Mouse (Mus musculus) frontal cortex, postnatal 10 days (tissue): ENCODE data around the gene Abcf2.
"Not testable (repeated sequence)": the region's sequence is repeated elsewhere in the genome, so short reads cannot be mapped to it uniquely, and the experiment has no call there.

Experiments used
- DNase-seq, 2 experiments: peaks; one replicate each; pipeline ENCODE4 v3.0.0; 2022; ENCODE audit warnings: low spot score in 2 of 2, mixed read lengths in 1 of 2

Gene Abcf2

GRCm38 (mm10) chr5:24586547-24587199 is 9.4 kb upstream of the Abcf2 start, which contains the start of gene Chpf2:
Gene Chpf2 (plus strand): TSS chr5:24586741.
- peak; percentile 68 to 85 for DNase-seq

- no peak for DNase-seq
Observed at GRCm38 (mm10) chr5:24586106-24586505, 8.8 kb upstream of the Abcf2 start.

GRCm38 (mm10) chr5:24578109-24578963 is 1.1 kb upstream of the Abcf2 start:
- no peak for DNase-seq

GRCm38 (mm10) chr5:24576801-24577182 is 475 bp downstream of the Abcf2 start:
- DNase-seq: no peak

- DNase-seq: no peak
Observed at GRCm38 (mm10) chr5:24575948-24576347, 1.3 kb downstream of the Abcf2 start.

GRCm38 (mm10) chr5:24556709-24557108 is 20.6 kb downstream of the Abcf2 start, which contains the start of gene 4931409K22Rik:
Gene 4931409K22Rik (minus strand): TSS chr5:24556809.
- DNase-seq: no peak

- not testable (repeated sequence) for DNase-seq
Observed at GRCm38 (mm10) chr5:24555335-24555734, 21.9 kb downstream of the Abcf2 start.

GRCm38 (mm10) chr5:24553621-24554244 is 23.5 kb downstream of the Abcf2 start:
- DNase-seq: no peak

GRCm38 (mm10) chr5:24551317-24551688 is 26.0 kb downstream of the Abcf2 start:
- DNase-seq: no peak

- DNase-seq: peak; percentile 54 to 64
Observed at GRCm38 (mm10) chr5:24550598-24551316, 26.5 kb downstream of the Abcf2 start.

- no peak for DNase-seq
Observed at GRCm38 (mm10) chr5:24542643-24543042, 34.6 kb downstream of the Abcf2 start.

- no peak for DNase-seq
Observed at GRCm38 (mm10) chr5:24541144-24541569, 36.1 kb downstream of the Abcf2 start.

GRCm38 (mm10) chr5:24540387-24541143 is 36.7 kb downstream of the Abcf2 start, which contains the start of gene Asb10:
Gene Asb10 (minus strand): TSS chr5:24540978.
- peak; percentile 26 to 39 for DNase-seq

- no peak for DNase-seq
Observed at GRCm38 (mm10) chr5:24539571-24540296, 37.5 kb downstream of the Abcf2 start.

- no peak for DNase-seq
Observed at GRCm38 (mm10) chr5:24537618-24538017, 39.6 kb downstream of the Abcf2 start.

- no peak for DNase-seq
Observed at GRCm38 (mm10) chr5:24536511-24536910, 40.8 kb downstream of the Abcf2 start.

- DNase-seq: no peak
Observed at GRCm38 (mm10) chr5:24535731-24536130, 41.5 kb downstream of the Abcf2 start.

- no peak for DNase-seq
Observed at GRCm38 (mm10) chr5:24534292-24534691, 43.0 kb downstream of the Abcf2 start.

- DNase-seq: no peak
Observed at GRCm38 (mm10) chr5:24533391-24533790, 43.9 kb downstream of the Abcf2 start.

GRCm38 (mm10) chr5:24530042-24530689 is 47.1 kb downstream of the Abcf2 start:
- DNase-seq: peak; percentile 68 to 87
